ENCODE assay signal across 22 mouse cellular contexts in genomic region chr6:137740972-137741371, GRCm38 (mm10). TPM values are rescaled to one million over a fixed set of nuclear protein-coding genes. Genes with fewer than 3 reads are reported as not detected.
DNase-seq lines count a peak whose midpoint lies in the region; ATAC-seq and TF ChIP-seq lines count a peak whose summit lies in the region.
"Had no signal": no experiment of that assay in that cellular context is flagged by ENCODE, and none has a peak within 500 bp of the region (broad histone marks: within the 10 kb centered on the region; RNA-seq: fewer than 3 reads in every experiment).

No protein-coding gene starts in this region.

- H3K79me2 ChIP-seq in MEL (ENCODE audit: control insufficient read depth, insufficient read depth, low read length, poor library complexity) = peaks cover 27% of the 10 kb centered on the region

- intact Hi-C loops in left cerebral cortex, postnatal 14 days (cut with DNase I) = no loop called here

- peak; percentile 66; the same call in 1 of the 2 replicates for ATAC-seq in liver, embryonic 14.5 days (ENCODE audit: insufficient read depth)
- ATAC-seq in megakaryocyte progenitor cell, adult 5-6 weeks (replicated peaks; ENCODE audit: poor library complexity) = peak; percentile 44; the same call in 1 of the 2 replicates
- ATAC-seq: forebrain, embryonic 13.5 days; forebrain, postnatal 0 days had no signal

- peaks cover 2 to 11% of the 10 kb centered on the region in 2 experiments; a peak in 3 of 4 replicates for H3K4me1 ChIP-seq in MEL (ENCODE audit: control insufficient read depth in 1 of 2, insufficient read depth in 2 of 2, low read length in 2 of 2)
- peaks cover 16 to 22% of the 10 kb centered on the region in 2 experiments for H3K4me1 ChIP-seq in liver, embryonic 14.5 days (replicated peaks; ENCODE audit: control insufficient read depth in 2 of 2, insufficient read depth in 2 of 2, low read length in 1 of 2)

- H3K9me3 ChIP-seq in MEL (replicated peaks; ENCODE audit: insufficient read depth, low read length) = no peaks in the 10 kb centered on the region
- H3K9me3 ChIP-seq in liver, embryonic 14.5 days (ENCODE audit: control insufficient read depth, low read length) = no peaks in the 10 kb centered on the region; the same call in 1 of the 2 replicates
- H3K9me3 ChIP-seq: embryonic facial prominence, embryonic 12.5 days; forebrain, embryonic 13.5 days; heart, embryonic 10.5 days; hindbrain, embryonic 13.5 days had no signal

- no peak for TF ChIP-seq EP300 in MEL (IDR thresholded peaks at IDR 0.05; ENCODE audit: low read depth in 1 of 2, low read length in 2 of 2)
- no peak for TF ChIP-seq EP300 in liver, embryonic 14.5 days (IDR thresholded peaks at IDR 0.05; ENCODE audit: low read depth)

- H3K4me3 ChIP-seq in MEL (ENCODE audit: control insufficient read depth in 1 of 2, insufficient read depth in 1 of 2, low read depth in 2 of 2, low read length in 2 of 2) = no peak overlapping the region
- H3K4me3 ChIP-seq in liver, embryonic 14.5 days (ENCODE audit: insufficient read depth in 1 of 2, low read depth in 2 of 2, low read length in 2 of 2) = no peak overlapping the region
- H3K4me3 ChIP-seq: embryonic facial prominence, embryonic 12.5 days; forebrain, embryonic 13.5 days; gastrocnemius, adult 2 months; heart, embryonic 10.5 days; hindbrain, embryonic 13.5 days had no signal

- peak overlapping the region; percentile 5; the same call in 1 of the 2 replicates for H3K4me2 ChIP-seq in liver, embryonic 14.5 days (ENCODE audit: low read depth)
- H3K4me2 ChIP-seq: embryonic facial prominence, embryonic 12.5 days; forebrain, embryonic 13.5 days; hindbrain, embryonic 13.5 days had no signal

- no peaks in the 10 kb centered on the region for H3K27me3 ChIP-seq in MEL (ENCODE audit: control insufficient read depth in 1 of 2, insufficient read depth in 2 of 2, low read length in 2 of 2)
- no peaks in the 10 kb centered on the region for H3K27me3 ChIP-seq in liver, embryonic 14.5 days (ENCODE audit: control insufficient read depth, insufficient read depth, low read length)
- H3K27me3 ChIP-seq: embryonic facial prominence, embryonic 12.5 days; forebrain, embryonic 13.5 days; hindbrain, embryonic 13.5 days had no signal

- H3K36me3 ChIP-seq in MEL (ENCODE audit: control insufficient read depth in 1 of 2, insufficient read depth in 2 of 2, low read length in 2 of 2) = peaks cover 35 to 48% of the 10 kb centered on the region in 2 experiments
- H3K36me3 ChIP-seq in liver, embryonic 14.5 days (replicated peaks; ENCODE audit: control insufficient read depth, insufficient read depth, low read depth) = peaks cover 65% of the 10 kb centered on the region

- WGBS in liver, embryonic 14.5 days (ENCODE audit: insufficient replicate concordance) = 91% methylated on average over 2 of the region's 2 CpGs

- TF ChIP-seq CTCF in MEL (IDR thresholded peaks at IDR 0.05 in 2 of 3, conservative IDR thresholded peaks at IDR 0.05 in 1 of 3; ENCODE audit: control insufficient read depth in 1 of 3, insufficient read depth in 1 of 3, low read depth in 2 of 3, low read length in 3 of 3, poor library complexity in 1 of 3, severe bottlenecking in 1 of 3) = no peak
- TF ChIP-seq CTCF in liver, embryonic 14.5 days (IDR thresholded peaks at IDR 0.05; ENCODE audit: low read depth) = no peak

- no peak overlapping the region for H3K9ac ChIP-seq in MEL (ENCODE audit: control insufficient read depth, low read depth, low read length, poor library complexity, severe bottlenecking)
- no peak overlapping the region for H3K9ac ChIP-seq in liver, embryonic 14.5 days (replicated peaks)
- H3K9ac ChIP-seq: embryonic facial prominence, embryonic 12.5 days; forebrain, embryonic 13.5 days; forebrain, postnatal 0 days; hindbrain, embryonic 13.5 days had no signal

- TF ChIP-seq POLR2A in MEL (IDR thresholded peaks at IDR 0.05; ENCODE audit: control insufficient read depth in 1 of 2, insufficient read depth in 1 of 2, low read depth in 1 of 2, low read length in 2 of 2, poor library complexity in 1 of 2) = no peak

- H3K27ac ChIP-seq in MEL (ENCODE audit: control insufficient read depth, low read depth, low read length) = no peak overlapping the region
- H3K27ac ChIP-seq in liver, embryonic 14.5 days = no peak overlapping the region
- H3K27ac ChIP-seq: embryonic facial prominence, embryonic 12.5 days; forebrain, embryonic 13.5 days; gastrocnemius, adult 2 months; heart, embryonic 10.5 days; hindbrain, embryonic 13.5 days had no signal

- peak; percentile 35 for DNase-seq in MEL (ENCODE audit: low read depth, low spot score)
- DNase-seq in liver = peak; percentile 50
- no peak for DNase-seq in liver, embryonic 14.5 days (ENCODE audit: low read depth in 3 of 3, low spot score in 3 of 3)
- no peak for DNase-seq in layer of hippocampus, adult 18-20 months (ENCODE audit: low spot score in 2 of 2)
- no peak for DNase-seq in frontal cortex, postnatal 14 days (ENCODE audit: low spot score in 2 of 2)
- no peak for DNase-seq in left cerebral cortex, postnatal 14 days (ENCODE audit: low spot score in 2 of 2)
- DNase-seq in spleen, adult 18-20 months = no peak
- DNase-seq: adrenal gland, adult 8-10 months; adrenal gland, postnatal 36 days; cerebellum, adult 8-10 months; cerebellum, postnatal 14 days; embryo, embryonic 11 days; forebrain, postnatal 0 days; gastrocnemius, adult 2 months; gastrocnemius, postnatal 25 days; heart, adult 18-20 months; heart, postnatal 14 days had no signal

- TF ChIP-seq RAD21 in MEL (IDR thresholded peaks at IDR 0.05; ENCODE audit: low read depth, low read length) = no peak

TF ChIP-seq in MEL, 35 proteins besides CTCF, POLR2A, EP300 and RAD21:
- no peak for TF ChIP-seq MAFK (IDR thresholded peaks at IDR 0.05; ENCODE audit: borderline replicate concordance, low read depth, low read length)

RNA-seq across cellular contexts. Expression of gene Strap, which starts 6.1 kb away (rescaled TPM):
- total RNA-seq in MEL (2012; rRNA removed) = 142 and 151 TPM in 2 replicates
- 100 to 1,000 TPM in 1 of 2 experiments, not detected in 1; 194 TPM for polyA plus RNA-seq in MEL (2012; ENCODE audit: insufficient read depth in 1 of 2, insufficient read length in 2 of 2, low read depth in 1 of 2, low replicate concordance in 2 of 2, missing spikeins in 1 of 2)
- 16.6 and 28.4 TPM in 2 replicates for polyA plus RNA-seq in liver, embryonic 14.5 days (2012; rRNA removed)
- 83.6 and 88.2 TPM in 2 replicates for polyA plus RNA-seq in liver, embryonic 14.5 days (2014; fragmentation: Nextera tagmentation; extraction: Ambion mirVana)
- total RNA-seq in megakaryocyte progenitor cell, adult 5-6 weeks (2015) = 191 and 204 TPM in 2 replicates
- 168 and 172 TPM in 2 replicates for total RNA-seq in megakaryocyte progenitor cell, adult 5-6 weeks (2017)
- total RNA-seq in layer of hippocampus, adult 18-20 months (2021) = 100 to 1,000 TPM; 117 to 119 TPM
- total RNA-seq in left cerebral cortex, postnatal 14 days (2021) = 100 to 1,000 TPM; 123 to 129 TPM

RNA-seq across cellular contexts. Expression of gene Dera, which starts 13.4 kb away (rescaled TPM):
- 39.4 and 44.8 TPM in 2 replicates for total RNA-seq in MEL (2012; rRNA removed)
- polyA plus RNA-seq in MEL (2012; ENCODE audit: insufficient read depth in 1 of 2, insufficient read length in 2 of 2, low read depth in 1 of 2, low replicate concordance in 2 of 2, missing spikeins in 1 of 2) = 10 to 100 TPM in 1 of 2 experiments, not detected in 1; 56.9 TPM
- polyA plus RNA-seq in liver, embryonic 14.5 days (2012; rRNA removed) = 11.1 and 16.1 TPM in 2 replicates
- polyA plus RNA-seq in liver, embryonic 14.5 days (2014; fragmentation: Nextera tagmentation; extraction: Ambion mirVana) = 45.3 and 47.1 TPM in 2 replicates
- 55.1 and 55.4 TPM in 2 replicates for total RNA-seq in megakaryocyte progenitor cell, adult 5-6 weeks (2015)
- 58.5 and 71.7 TPM in 2 replicates for total RNA-seq in megakaryocyte progenitor cell, adult 5-6 weeks (2017)
- total RNA-seq in layer of hippocampus, adult 18-20 months (2021) = 1 to 10 TPM; 3.0 to 4.8 TPM
- 1 to 10 TPM; 6.1 to 7.9 TPM for total RNA-seq in left cerebral cortex, postnatal 14 days (2021)

Comparison
In these comparisons a context has a peak if more than half of its experiments do, and no peak if none do; other contexts are left out.
1. DNase-seq: peak in MEL (single experiment) and liver (single experiment); none in liver, embryonic 14.5 days (0 of 3), layer of hippocampus, adult 18-20 months (0 of 2), frontal cortex, postnatal 14 days (0 of 2), left cerebral cortex, postnatal 14 days (0 of 2) and spleen, adult 18-20 months (0 of 2).